Mouse (Mus musculus): ENCODE measurements around the gene Mogs.

DNA sequence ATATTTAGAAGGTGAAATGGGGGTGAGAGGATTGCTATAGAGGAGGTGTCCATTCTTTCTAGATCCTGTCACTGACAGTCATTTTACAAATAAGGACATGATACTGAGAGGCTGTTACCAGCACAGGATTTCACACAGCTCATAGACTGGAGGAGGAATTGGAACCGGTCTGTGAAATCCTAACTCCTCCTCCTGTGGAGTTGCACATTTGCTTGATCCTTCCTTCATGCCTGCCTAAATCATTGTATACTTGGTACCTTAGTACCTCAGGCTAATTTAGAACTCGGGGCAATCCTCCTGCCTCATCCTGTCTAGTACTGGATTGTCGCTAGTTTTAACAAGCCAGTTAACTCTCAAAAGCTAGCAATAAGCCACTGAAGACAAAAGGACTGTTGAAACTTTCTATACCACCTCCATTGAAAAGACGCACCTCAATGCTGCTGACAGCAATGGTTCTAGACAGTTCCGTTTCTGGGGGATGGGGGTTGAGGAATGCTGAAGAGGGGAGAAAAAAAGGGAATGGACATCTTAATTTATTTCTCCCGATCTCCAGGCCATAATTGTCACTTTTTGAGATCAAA lies 49.8 kb downstream of the Mogs start:
- TF ChIP-seq EP300 (IDR thresholded peaks at IDR 0.05; ENCODE audit: insufficient read depth, low read depth, low read length) = no peak
- no peak for TF ChIP-seq CTCF (IDR thresholded peaks at IDR 0.05; ENCODE audit: low read depth, low read length)

Measured in ES-Bruce4 (cell line).